Mouse (Mus musculus) lung, embryonic 16.5 days (tissue): ENCODE measurements at regions not wholly inside any gene's neighbourhood (a gene's known extent, or its start where the extent isn't known, plus 50 kb on each side); places are given as distances from the start of the nearest gene placed in this dataset.

Source experiments
- ATAC-seq: fragments of 200-750 bp; cut with Nextera tagmentation; 2 replicates; pipeline ENCODE4 v1.8.0; 2017; ENCODE audit warnings: low read depth, mild to moderate bottlenecking, moderate library complexity
- H3K27ac ChIP-seq: fragments of 300-500 bp; sonication (generic); 2 replicates; pipeline ENCODE4 v1.5.1; 2014; ENCODE audit warnings: mild to moderate bottlenecking, control low read depth, low read length
- H3K27me3 ChIP-seq: fragments of 300-500 bp; sonication (generic); 2 replicates; pipeline ENCODE4 v1.6.1; 2014; ENCODE audit warnings: low read depth, low read length, mixed read lengths; ENCODE audit not compliant: control insufficient read depth, insufficient read depth
- H3K36me3 ChIP-seq: fragments of 300-500 bp; sonication (generic); 2 replicates; pipeline ENCODE4 v1.6.1; 2014; ENCODE audit warnings: low read length; ENCODE audit not compliant: control insufficient read depth, insufficient read depth
- H3K4me1 ChIP-seq: fragments of 300-500 bp; sonication (generic); replicated peaks from 2 replicates; pipeline ENCODE4 v1.6.1; 2014; ENCODE audit warnings: low read length, mixed read lengths; ENCODE audit not compliant: control insufficient read depth, insufficient read depth
- H3K4me2 ChIP-seq: fragments of 300-500 bp; sonication (generic); 2 replicates; pipeline ENCODE4 v1.6.1; 2014; ENCODE audit warnings: low read depth, low read length, control low read depth
- H3K4me3 ChIP-seq: fragments of 300-500 bp; sonication (generic); 2 replicates; pipeline ENCODE4 v1.5.1; 2014; ENCODE audit warnings: mild to moderate bottlenecking, low read length, control low read depth
- H3K9ac ChIP-seq: fragments of 300-500 bp; sonication (generic); 2 replicates; pipeline ENCODE4 v1.6.1; 2014; ENCODE audit warnings: low read length, control low read depth
- H3K9me3 ChIP-seq: fragments of 300-500 bp; sonication (generic); 2 replicates; pipeline ENCODE4 v1.6.1; 2016; ENCODE audit warnings: low read length; ENCODE audit not compliant: control insufficient read depth
- WGBS: fragments of 180-500 bp; shearing (Covaris S2); extraction: QIAGEN DNeasy Blood & Tissue Kit; methylation state at CpG from one replicate; pipeline ENCODE4 v1.1.7; 2014; 5-methylcytosine and 5-hydroxymethylcytosine counted together

- ATAC-seq: no peak
- Histone ChIP-seq H3K27me3 (no peaks in the 10 kb centered on the region), H3K4me2 (no peak overlapping the region), H3K4me1 (no peaks in the 10 kb centered on the region), H3K4me3 (no peak overlapping the region), H3K27ac (no peak overlapping the region), H3K36me3 (no peaks in the 10 kb centered on the region), H3K9me3 (no peaks in the 10 kb centered on the region), H3K9ac (no peak overlapping the region)
- WGBS: 93% methylated on average over 1 of the region's 1 CpGs
Measured at GRCm38 (mm10) chr10:84316857-84317256, 123.5 kb downstream of the Nuak1 start.

GRCm38 (mm10) chr10:84317960-84318359 is 122.4 kb downstream of the Nuak1 start:
- H3K9me3 ChIP-seq: no peaks in the 10 kb centered on the region
- no peak overlapping the region for H3K4me2 ChIP-seq
- H3K36me3 ChIP-seq: no peaks in the 10 kb centered on the region
- no peaks in the 10 kb centered on the region for H3K27me3 ChIP-seq
- H3K9ac ChIP-seq: no peak overlapping the region
- H3K27ac ChIP-seq: no peak overlapping the region
- H3K4me3 ChIP-seq: no peak overlapping the region
- 0 out of 2 replicates have a peak, but pooled peaks have one; percentile 15 for ATAC-seq
- WGBS: 14% methylated on average over 5 of the region's 5 CpGs
- H3K4me1 ChIP-seq: no peaks in the 10 kb centered on the region
